7 mouse cellular contexts compared by ENCODE assay signal in genomic region chr5:122284183-122285028, GRCm38 (mm10). TPM values are rescaled to one million over a fixed set of nuclear protein-coding genes. Genes with fewer than 3 reads are reported as not detected.
A peak's percentile ranks its signal among the peaks of the same experiment; 100 is the strongest.
DNase-seq lines count a peak whose midpoint lies in the region; ATAC-seq and TF ChIP-seq lines count a peak whose summit lies in the region.

Pptc7 (plus strand) TSS chr5:122284365.

- TF ChIP-seq CTCF in intestine, postnatal 0 days (IDR thresholded peaks at IDR 0.05; ENCODE audit: low read depth): no peak
- no peak for TF ChIP-seq CTCF in small intestine, adult 2 months (IDR thresholded peaks at IDR 0.05; ENCODE audit: extremely low read depth, insufficient read length, insufficient replicate concordance, low read depth, low read length)

- no peaks in the 10 kb centered on the region for H3K9me3 ChIP-seq in intestine, postnatal 0 days (ENCODE audit: control insufficient read depth)
- no peaks in the 10 kb centered on the region for H3K9me3 ChIP-seq in midbrain, embryonic 12.5 days

- peak; percentile 81 for TF ChIP-seq POLR2A in small intestine, adult 2 months (IDR thresholded peaks at IDR 0.05; ENCODE audit: low read depth, low read length)

- WGBS in intestine, postnatal 0 days: under 1% methylated on average over 111 of the region's 114 CpGs
- WGBS in midbrain, embryonic 12.5 days: under 1% methylated on average over 103 of the region's 114 CpGs
- WGBS in small intestine, adult 2 months: under 1% methylated on average over 114 of the region's 114 CpGs

- no peaks in the 10 kb centered on the region for H3K36me3 ChIP-seq in intestine, postnatal 0 days (ENCODE audit: control insufficient read depth, insufficient read depth)
- H3K36me3 ChIP-seq in midbrain, embryonic 12.5 days: 0 out of 2 replicates have a peak, but pooled peaks cover 2% of the 10 kb centered on the region
- H3K36me3 ChIP-seq in small intestine, adult 2 months (ENCODE audit: control insufficient read depth, insufficient read depth, low read length): peaks cover 1% of the 10 kb centered on the region; the same call in 1 of the 2 replicates

- peak within 1 kb of the TSS; percentile 97 for H3K9ac ChIP-seq in intestine, postnatal 0 days (ENCODE audit: low read depth, low read length)
- H3K9ac ChIP-seq in midbrain, embryonic 12.5 days (replicated peaks): peak within 1 kb of the TSS; percentile 96

- peak within 1 kb of the TSS; percentile 94 for H3K4me2 ChIP-seq in intestine, postnatal 0 days (replicated peaks; ENCODE audit: low read depth)
- H3K4me2 ChIP-seq in midbrain, embryonic 12.5 days (replicated peaks): peak within 1 kb of the TSS; percentile 99

- H3K27me3 ChIP-seq in intestine, postnatal 0 days (replicated peaks; ENCODE audit: control insufficient read depth, insufficient read depth, low read length): no peaks in the 10 kb centered on the region
- no peaks in the 10 kb centered on the region for H3K27me3 ChIP-seq in midbrain, embryonic 12.5 days
- no peaks in the 10 kb centered on the region for H3K27me3 ChIP-seq in small intestine, adult 2 months (ENCODE audit: control insufficient read depth, insufficient read depth, low read length)

- peak; percentile 85 for DNase-seq in adrenal gland, adult 8-10 months
- peak; percentile 92 for DNase-seq in embryo, embryonic 9.5 days (ENCODE audit: extremely low spot score)
- DNase-seq in gonadal fat pad, adult 2 months (ENCODE audit: low read depth): no peak
- DNase-seq in left cerebral cortex, postnatal 4 days: peak; percentile 96

- ATAC-seq in intestine, postnatal 0 days: peak; percentile 72
- ATAC-seq in midbrain, embryonic 12.5 days (ENCODE audit: low FRiP score, low read depth): peak; percentile 93

- intact Hi-C loops in left cerebral cortex, postnatal 4 days (cut with DNase I): no loop called here

- H3K27ac ChIP-seq in intestine, postnatal 0 days (ENCODE audit: low read depth, low read length): peak within 1 kb of the TSS; percentile 82
- peak within 1 kb of the TSS; percentile 90 for H3K27ac ChIP-seq in midbrain, embryonic 12.5 days (replicated peaks)
- H3K27ac ChIP-seq in small intestine, adult 2 months (ENCODE audit: insufficient read depth, low read depth, low read length): peak within 1 kb of the TSS; percentile 71

- H3K4me3 ChIP-seq in intestine, postnatal 0 days (ENCODE audit: low read depth, low read length): peak within 1 kb of the TSS; percentile 100
- peak within 1 kb of the TSS; percentile 98 for H3K4me3 ChIP-seq in midbrain, embryonic 12.5 days
- H3K4me3 ChIP-seq in small intestine, adult 2 months (ENCODE audit: low read depth, low read length): peak within 1 kb of the TSS; percentile 88

- 0 out of 2 replicates have a peak, but pooled peaks cover 16% of the 10 kb centered on the region for H3K4me1 ChIP-seq in intestine, postnatal 0 days (replicated peaks; ENCODE audit: control insufficient read depth, insufficient read depth, low read length)
- H3K4me1 ChIP-seq in midbrain, embryonic 12.5 days: peaks cover 14% of the 10 kb centered on the region
- peaks cover 41% of the 10 kb centered on the region; the same call in 1 of the 2 replicates for H3K4me1 ChIP-seq in small intestine, adult 2 months (ENCODE audit: control insufficient read depth, insufficient read depth, insufficient read length, low read length)

RNA-seq across cellular contexts. Expression of gene Pptc7, which starts in this region (rescaled TPM):
- total RNA-seq in adrenal gland, adult 8-10 months (2022): 10 to 100 TPM; 65.9 to 69.7 (median 68.8) TPM
- polyA plus RNA-seq in gonadal fat pad, adult 2 months (2012; rRNA removed): 20.0 and 20.4 TPM in 2 replicates
- 13.0 and 13.6 TPM in 2 replicates for polyA plus RNA-seq in intestine, postnatal 0 days (2015; fragmentation: Nextera tagmentation; extraction: Ambion mirVana)
- total RNA-seq in left cerebral cortex, postnatal 4 days (2021): 10 to 100 TPM; 17.1 to 18.5 TPM
- polyA plus RNA-seq in midbrain, embryonic 12.5 days (2016; fragmentation: Nextera tagmentation; extraction: Ambion mirVana): 9.9 and 11.9 TPM in 2 replicates
- 12.5 and 20.1 TPM in 2 replicates for polyA plus RNA-seq in small intestine, adult 2 months (2012; rRNA removed)
